Mouse (Mus musculus): ENCODE measurements around the gene Tmem205. TPM values are rescaled to one million over a fixed set of nuclear protein-coding genes. Genes with fewer than 3 reads are reported as not detected.

The Tmem205 gene
- total RNA-seq, 2 experiments from 2014 or later = 24.3 to 28.6 TPM

DNA sequence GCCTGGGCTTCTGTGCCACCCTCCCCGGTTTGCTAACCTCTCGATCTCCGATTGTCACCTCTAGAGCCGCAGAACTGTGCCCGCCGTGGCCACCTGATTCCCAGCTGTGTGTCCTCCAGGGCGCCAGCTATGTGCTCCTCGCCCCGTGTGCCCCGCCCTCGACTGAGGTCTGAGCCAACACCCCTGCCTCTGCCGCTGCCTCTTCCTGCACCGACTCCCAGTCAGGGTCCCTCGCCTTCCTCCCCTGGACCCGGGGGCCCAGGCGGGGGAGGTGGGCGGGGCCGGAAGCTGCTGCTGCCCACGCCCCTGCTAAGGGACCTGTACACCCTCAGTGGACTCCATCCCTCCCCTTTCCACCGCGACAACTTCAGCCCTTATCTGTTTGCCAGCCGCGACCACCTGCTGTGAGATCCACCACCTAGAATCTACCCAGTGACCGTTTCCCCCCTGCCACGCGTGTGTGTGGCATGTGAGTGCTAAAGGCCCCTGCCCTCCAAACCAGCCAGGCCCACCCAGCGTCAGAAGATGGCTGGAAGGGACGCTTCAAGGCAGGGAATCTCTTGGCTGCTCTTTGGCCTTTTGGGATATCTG lies 20.3 kb upstream of the Tmem205 start:
- no peak for DNase-seq
- intact Hi-C loops (cut with DNase I) = no loop called here

DNA sequence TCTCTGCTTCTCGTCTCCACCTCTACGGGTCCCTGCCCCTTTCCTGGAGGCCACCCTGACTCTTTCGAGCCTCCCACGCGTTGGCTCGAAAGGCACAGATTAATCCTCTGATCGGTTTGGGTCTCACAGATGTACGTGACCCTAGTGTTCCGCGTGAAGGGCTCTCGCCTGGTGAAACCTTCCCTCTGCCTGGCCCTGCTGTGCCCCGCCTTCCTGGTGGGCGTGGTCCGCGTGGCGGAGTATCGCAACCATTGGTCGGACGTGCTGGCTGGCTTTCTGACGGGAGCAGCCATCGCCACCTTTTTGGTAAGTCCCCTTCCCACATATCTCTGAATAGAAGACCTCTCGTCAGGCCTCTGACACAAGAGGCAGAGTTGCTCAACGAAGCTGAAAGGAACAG lies 16.9 kb upstream of the Tmem205 start:
- DNase-seq = no peak
- intact Hi-C loops (cut with DNase I) = no loop called here

DNA sequence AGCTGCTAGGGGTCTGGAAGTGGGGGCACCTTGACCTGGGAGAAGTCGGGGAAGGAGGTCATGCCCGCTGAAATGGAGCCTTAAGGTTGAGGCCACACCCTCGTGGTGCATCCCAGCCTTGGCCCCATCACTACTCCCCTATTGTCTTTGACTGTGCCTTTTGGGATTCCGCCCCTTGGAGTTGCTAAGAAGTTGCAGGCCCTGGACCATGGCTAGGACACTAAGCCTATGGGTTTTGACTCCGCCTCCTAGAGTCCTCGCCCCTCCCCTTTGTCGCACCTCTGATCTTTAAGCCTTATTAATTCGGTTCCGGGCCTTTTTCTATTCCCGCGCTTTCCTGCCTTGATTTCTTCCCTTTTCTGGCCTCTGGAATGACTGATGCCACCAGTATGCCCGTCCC lies 16.3 kb upstream of the Tmem205 start:
- no peak for DNase-seq
- intact Hi-C loops (cut with DNase I) = no loop called here

DNA sequence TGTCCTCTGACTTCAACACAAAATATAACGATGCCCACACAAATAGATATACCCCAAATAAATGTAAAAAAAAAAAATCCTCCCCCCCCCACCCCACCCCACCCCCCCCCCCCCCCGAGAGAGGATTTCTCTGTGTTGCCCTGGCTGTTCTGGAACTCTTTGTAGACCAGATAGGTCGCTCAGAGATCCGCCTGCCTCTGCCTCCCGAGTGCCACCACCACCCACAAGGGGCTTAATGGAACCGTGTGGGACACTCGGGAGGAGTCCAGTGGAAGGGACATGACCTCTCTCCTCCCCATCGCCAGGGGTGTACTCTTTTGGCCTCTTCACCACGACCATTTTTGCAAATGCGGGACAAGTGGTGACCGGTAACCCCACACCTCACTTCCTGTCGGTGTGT lies 15.7 kb upstream of the Tmem205 start:
- DNase-seq = no peak
- intact Hi-C loops (cut with DNase I) = no loop called here

DNA sequence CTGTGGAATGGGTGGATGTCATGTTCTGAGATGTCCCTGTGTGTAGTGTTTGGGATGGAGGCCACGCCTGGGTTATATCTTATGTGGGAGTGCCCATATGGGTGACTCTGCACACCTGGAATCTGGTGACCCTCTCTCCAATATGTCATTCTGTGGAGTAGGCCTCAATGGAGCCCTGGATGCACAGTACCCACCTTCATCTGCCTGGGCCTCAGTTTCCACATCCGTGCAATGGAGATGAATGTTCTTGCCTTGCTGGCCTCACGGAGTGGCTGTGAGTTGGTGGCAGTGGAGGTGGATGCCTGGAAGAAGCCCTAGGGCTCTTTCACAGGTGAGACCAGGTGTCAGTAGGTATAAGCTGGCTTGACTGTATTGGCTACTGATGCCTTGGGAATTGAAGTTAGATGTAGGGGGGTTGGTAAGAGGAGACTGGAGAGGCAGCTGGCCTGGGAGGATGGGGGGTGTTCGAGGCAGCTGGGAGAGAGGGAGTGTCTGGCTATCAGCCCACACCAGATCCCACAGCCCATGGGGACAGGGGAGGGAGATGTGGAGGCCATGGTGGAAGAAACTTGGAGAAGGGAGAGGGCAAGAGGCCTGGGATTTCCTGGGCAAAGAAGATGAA lies 11.0 kb upstream of the Tmem205 start:
- intact Hi-C loops (cut with DNase I) = no loop called here
- DNase-seq = no peak

DNA sequence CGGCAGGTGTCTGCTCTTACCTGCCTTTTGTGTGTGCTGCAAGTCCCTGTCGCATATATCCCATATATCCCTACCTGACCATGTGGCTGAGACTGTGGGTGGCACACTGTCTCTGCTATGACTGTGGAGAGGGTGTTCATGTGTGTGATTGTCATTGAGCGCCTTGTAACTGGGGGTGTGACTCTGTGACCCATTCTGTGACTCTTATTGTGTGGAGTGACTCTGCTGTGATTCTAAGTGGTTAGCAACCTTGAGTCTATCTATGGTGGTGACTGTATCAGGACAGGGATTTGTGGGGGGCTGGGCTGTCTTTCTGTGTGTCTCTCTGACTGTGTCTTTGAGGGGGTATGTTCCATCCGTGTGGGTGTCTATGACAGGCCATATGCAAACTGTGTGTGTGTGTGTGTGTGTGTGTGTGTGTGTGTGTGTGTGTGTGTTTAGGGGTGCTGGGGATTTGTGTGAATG lies 10.4 kb upstream of the Tmem205 start:
- intact Hi-C loops (cut with DNase I) = no loop called here
- no peak for DNase-seq

DNA sequence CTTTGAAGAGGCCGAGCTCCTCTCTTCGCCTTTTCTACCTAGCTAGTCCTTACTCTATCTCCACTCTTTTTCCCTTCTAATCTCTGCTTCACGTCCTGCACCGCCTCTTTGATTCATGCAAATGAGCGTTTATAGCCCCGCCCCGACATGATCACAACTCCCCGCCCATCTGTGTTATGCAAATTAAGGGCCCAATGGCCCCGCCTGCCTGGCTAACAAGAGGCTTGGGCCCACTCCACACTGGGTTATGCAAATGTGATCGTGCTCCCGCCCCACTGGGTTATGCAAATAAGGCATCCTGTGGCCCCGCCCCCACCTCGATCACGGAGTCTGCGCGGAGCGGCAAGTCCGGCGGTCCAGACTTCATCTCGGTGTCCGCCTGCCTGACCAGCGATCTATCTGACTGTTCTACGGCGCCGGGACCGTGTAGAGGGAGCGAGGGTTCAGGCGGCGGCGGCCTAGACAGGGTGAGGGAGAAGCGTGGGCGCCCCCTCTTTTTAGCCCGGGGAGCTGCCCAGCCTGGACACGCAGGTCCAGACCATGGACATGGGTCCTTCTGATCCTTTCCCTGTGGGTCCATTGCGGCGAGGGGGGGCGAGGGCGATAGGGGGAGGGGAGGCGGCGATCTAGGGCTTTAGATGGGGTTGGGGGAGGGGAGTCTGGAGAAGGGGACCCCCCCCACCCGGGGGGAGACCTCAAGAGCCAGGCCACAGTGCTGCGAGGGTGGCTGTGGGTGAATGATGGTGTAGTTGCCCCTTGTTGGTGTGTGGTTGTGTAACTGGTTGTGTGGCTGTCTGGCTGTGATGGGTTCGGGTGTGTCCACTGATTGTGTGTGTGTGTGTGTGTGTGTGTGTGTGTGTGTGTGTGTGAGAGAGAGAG lies 9.6 kb upstream of the Tmem205 start, which contains the start of gene Plppr2:
Gene Plppr2 (plus strand): TSS at position 342 of the 879 bp plus-strand sequence.
- intact Hi-C loops (cut with DNase I) = no loop called here
- DNase-seq = peak; percentile 95 to 96

DNA sequence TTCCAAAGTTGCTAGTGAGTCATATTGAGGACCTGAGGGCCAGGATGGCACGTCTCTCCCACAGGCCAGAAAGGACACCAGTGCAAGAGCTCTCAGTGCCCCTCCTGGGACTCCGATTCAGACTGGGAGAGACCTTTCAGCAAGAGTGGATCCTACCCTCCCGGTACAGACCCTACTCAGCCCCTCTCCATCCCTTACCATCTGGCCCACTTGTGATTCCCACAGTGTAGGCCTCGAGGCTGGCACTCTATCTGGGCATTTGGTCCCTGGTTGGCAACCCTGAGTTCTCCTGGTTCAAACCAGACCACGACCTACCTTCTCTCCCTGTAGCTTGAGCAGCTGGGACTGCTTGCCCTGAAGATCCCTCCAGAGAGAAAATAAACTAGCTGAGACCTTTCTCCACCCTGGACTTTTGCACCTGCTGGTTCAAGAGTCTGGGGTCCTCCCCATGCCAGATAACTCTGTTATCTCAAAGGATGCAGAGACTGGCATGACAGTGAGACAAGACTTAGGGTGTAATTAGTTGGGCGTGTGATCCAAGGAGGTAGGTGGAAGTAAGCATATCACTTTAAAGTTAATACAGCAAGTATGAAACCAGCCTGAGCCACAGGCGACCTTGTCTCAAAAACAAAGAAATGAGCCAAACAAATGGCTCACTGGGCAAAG lies 8.2 kb upstream of the Tmem205 start:
- DNase-seq = no peak
- intact Hi-C loops (cut with DNase I) = no loop called here

DNA sequence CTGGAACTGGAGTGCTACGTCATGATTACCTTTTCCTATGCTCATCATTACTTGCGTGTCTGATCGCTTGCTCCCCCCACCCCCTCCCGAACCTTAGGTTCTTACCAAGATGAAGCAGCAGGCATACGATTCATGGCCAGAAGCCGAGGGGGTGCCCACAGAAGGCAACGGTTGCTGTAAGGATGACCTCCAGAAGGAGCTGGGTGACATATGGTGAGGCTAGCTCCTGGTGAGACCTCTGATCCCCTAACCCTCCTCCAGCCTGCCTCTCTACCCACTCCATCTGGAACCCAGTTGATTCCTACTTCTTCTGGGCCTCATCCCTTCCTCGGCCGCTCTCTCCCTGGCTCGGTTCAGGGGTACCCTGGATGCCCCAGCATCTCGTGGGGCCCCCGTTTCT lies 6.7 kb upstream of the Tmem205 start:
- DNase-seq = no peak
- intact Hi-C loops (cut with DNase I) = no loop called here

DNA sequence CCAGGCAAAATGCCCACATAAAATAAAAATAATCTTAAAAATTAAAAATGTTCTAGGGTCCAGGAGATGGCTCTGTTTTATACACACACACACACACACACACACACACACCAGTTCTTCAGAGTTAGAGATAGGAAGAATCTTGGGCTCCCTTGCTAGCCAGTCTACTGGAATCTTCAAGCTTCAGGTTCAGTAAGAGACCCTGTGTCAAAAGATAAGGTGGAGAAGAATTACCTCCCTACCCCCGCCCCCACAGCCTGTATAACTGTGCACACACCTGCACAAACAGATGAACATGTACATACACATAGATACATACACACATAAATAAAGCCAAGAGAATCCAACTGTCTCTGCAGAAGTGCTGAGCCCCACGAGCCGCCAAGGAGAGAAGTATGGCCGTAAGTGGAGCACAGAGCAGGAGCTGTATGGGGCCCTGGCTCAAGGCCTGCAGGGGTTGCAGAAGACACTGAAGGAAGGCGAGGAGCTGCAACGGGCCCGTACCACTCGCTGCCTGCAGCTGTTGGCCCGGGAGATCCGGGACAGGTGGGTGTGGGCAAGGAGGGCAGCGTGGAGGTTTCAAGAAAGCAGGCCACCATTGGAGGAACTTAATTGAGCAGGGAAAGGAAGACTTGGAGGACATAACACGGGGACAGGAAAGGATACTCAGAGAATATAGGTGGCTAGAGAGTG lies 5.2 kb upstream of the Tmem205 start:
- no peak for DNase-seq
- intact Hi-C loops (cut with DNase I) = no loop called here

DNA sequence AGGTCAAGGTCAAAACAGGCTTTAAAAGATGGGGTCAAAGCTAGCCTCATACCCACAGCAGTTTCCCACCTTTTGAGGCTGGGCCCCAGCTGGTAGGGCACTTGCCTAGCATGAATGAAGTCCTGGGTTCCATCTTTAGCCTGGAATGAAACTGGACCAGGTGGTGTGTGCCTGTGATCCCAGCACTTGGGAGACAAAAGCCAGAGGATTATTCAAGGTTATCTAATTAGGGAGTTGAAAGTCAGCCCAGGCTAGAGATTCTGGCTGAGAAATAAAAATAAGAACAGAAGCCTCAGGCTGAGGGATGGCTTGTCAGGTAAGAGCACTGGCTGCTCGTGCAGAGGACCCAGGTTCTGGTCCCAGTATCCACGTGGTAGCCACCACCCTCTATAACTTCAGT lies 4.7 kb upstream of the Tmem205 start:
- intact Hi-C loops (cut with DNase I) = no loop called here
- no peak for DNase-seq

DNA sequence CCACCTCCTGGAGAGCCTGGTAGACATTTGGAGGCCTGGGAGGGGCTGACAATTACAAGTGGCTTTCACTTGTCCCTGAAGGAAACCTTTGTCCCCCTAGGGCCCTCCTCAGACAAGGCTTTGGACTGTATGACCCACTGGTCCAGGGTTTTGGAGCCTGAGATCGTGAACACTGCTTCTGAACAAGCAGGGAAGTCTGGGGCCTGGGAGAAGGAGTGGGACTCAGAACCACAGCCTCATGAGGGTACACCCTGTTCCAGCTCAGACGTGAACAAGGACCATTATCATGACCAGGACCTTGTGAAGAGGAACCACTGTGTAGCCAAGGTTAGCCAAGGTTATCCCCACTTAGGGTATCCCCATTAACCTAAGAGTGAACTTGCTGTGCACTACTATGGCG lies 1.9 kb upstream of the Tmem205 start:
- no peak for DNase-seq
- intact Hi-C loops (cut with DNase I) = no loop called here

DNA sequence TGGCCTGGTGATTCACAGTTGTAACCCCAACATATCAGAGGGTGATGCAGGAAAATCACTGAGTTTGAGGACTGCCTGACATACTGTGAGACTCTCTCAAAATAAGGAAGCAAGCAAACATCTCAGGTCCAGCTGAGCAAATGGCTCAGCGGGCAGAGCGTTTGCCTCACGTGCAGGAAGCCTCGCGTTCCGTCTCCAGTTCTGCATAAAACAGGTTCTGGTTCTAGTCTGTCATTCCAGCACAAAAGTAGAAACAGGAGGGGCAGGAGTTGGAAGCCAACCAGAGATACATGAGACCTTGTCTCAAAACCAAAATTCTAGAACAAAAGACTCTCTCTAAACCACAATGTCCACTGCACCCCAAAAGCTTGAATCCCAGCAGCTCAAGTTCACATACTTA lies 572 bp downstream of the Tmem205 start:
- intact Hi-C loops (cut with DNase I) = no loop called here
- peak in 1 of 2 experiments; percentile 17 for DNase-seq

DNA sequence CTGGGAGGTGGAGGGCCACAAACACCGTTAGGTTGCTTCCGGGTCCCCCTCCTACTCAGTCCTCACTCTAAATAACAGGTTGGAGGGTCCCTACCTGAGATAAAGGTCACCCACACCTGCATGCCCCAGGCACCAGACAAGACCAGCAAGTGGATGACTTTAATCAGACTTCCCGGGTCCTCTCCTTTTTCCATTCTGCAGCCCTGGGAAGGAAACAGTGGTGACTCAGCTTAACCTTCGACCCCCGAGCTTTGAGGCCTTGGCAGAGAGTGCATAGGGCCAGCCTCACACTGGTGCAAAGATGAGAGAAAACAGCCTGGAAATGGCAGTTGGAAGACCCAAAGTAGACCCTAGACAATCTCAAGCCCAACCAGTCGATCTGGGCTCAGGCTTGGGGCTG lies 1.2 kb downstream of the Tmem205 start:
- DNase-seq = peak in 1 of 2 experiments; percentile 47
- intact Hi-C loops (cut with DNase I) = no loop called here

DNA sequence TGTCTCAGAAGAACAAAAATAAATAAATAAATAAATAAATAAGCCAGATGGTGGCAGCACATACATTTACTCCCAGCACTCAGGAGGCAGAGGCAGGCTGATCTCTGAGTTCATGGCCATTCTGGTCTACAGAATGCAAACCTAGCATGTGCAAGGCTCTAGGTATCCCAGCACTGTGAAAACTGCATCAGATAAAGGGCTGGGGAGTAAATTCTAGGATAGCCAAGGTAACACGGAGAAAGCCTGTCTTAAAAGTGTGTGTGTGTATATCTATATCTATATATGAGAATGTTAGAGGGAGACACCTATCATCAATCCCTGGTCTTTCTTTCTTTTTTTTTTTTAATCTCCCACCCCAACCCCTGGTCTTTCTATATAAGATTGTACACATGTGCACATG lies 1.9 kb downstream of the Tmem205 start:
- intact Hi-C loops (cut with DNase I) = no loop called here
- no peak for DNase-seq

DNA sequence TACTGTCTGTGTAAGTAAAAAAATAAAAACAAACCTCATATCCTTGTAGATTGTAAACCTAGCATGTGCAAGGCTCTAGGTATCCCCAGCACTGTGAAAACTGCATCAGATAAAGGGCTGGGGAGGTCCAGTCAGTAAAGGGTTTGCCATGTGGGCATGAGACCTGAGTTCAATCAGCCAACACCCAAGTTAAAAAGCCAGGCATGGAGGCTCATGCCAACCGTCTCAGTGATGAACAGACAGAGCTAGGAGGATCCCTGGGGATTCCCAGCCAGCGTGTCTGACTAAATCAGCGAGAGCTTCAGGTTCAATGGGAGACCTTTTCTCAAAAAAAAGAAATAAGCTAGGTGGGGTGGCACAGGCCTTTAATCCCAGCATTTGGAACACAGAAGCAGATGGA lies 2.3 kb downstream of the Tmem205 start:
- intact Hi-C loops (cut with DNase I) = no loop called here

DNA sequence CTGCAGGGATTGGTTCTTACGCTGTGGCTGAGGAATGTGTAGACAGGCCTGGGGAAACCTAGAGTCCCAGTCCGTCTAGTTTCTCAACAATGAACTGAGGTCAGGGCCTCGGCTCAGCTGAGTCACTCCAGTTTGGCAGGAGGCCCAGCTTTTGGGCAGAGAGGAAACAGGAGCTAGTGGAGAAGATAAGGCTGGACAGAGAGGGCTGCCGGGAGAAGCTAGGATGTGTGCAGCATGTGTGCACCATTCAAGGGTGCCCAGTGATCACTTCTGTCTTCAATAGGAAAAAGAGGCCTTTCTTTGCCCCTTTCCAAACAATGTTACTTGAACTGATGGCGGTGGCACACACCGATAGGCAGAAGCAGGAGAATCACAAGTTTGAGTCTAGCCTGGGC lies 3.3 kb downstream of the Tmem205 start:
- intact Hi-C loops (cut with DNase I) = no loop called here
- DNase-seq = peak; percentile 95 to 96

More for the DNA sequence above, 2.3 kb downstream of the Tmem205 start:
- DNase-seq = no peak

DNA sequence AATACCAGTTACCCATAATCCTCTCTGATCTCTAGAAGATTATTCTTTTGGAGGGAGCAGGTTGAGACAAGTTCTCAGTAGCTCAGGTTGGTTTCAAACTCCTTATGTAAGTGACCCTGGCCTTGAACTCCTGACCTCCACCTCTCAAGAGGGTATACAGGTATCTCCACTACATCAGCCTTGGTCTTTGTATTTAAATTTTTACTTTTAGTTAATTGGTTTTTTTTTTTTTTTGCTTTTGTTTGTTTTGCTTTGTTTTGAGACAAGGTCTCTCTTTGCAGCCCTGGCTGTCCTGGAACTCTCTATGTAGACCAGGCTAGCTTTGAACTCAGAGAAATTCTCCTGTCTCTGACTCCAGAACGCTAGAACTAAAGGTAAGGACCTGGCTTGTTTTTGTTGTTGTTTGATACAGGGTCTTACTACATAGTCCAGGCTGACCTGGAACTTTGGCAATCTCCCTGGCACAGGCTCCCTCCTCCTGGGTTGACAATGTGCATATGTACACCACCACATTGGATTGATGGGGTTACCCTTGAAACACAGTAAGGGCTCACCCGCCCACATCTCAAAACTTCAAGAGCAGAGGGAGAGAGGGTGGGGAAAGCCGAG lies 3.8 kb downstream of the Tmem205 start:
- no peak for DNase-seq
- intact Hi-C loops (cut with DNase I) = no loop called here

DNA sequence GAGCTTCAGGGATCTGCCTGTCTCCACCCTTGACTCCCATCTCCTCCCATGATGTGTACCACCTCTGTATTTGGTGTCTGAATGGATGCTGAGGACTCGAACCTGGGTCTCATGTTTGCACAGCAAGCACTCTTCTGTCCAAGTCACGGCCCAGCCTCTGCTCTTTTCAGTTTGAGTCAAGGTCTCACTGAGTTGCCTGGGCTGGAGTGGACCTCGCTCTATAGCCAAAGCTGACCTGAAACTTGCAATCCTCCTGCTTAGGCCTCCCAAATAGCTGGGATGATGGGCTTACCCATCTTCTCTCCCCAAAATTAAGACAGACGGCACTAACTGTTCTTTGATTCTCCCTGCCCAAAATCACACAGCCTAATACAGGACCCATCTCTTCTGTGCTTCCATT lies 4.3 kb downstream of the Tmem205 start:
- no peak for DNase-seq
- intact Hi-C loops (cut with DNase I) = no loop called here

DNA sequence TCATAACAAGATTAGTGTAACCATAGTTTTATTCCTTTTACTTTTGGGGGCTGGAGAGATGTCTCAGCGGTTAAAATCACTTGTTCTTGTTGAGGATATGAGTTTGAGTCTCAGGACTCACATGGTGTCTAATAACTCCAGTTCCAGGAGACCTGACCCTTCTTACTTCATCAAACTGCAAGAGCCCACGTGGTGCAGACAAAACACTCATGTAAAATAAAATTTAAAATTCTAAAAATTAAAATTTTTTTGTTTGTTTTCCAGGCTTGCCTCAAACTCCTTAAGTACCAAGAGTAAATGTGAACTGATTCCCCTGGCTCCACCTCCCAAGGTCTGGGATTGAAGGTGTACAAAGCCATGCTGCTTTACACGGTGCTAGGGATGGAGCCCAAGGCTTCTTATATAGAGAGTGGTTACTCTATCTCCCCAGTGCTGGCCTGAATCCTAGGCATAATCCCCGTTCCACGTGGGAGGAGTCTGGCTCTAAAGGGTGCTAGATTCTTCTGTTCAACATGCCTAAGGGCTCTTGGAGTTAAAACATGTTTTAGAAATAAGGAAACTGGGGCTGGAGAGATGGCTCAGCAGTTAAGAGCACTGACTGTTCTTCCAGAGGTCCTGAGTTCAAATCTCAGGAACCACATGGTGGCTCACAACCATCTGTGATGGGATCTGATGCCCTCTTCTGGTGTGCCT lies 8.5 kb downstream of the Tmem205 start:
- intact Hi-C loops (cut with DNase I) = no loop called here
- no peak for DNase-seq

All from heart, postnatal 10 days (tissue).